Mouse (Mus musculus) midbrain, postnatal 0 days (tissue): ENCODE data around the gene Zmiz1. TPM values are rescaled to one million over a fixed set of nuclear protein-coding genes. Genes with fewer than 3 reads are reported as not detected.

ENCODE experiments used
- ATAC-seq: fragments of 200-750 bp; cut with Nextera tagmentation; 2 replicates; pipeline ENCODE4 v1.8.0; 2017; ENCODE audit warnings: moderate number of reproducible peaks, mild to moderate bottlenecking, moderate TSS enrichment, moderate library complexity; ENCODE audit not compliant: low FRiP score
- DNase-seq: peaks from one replicate; pipeline ENCODE4 v3.0.0-alpha.2; 2015; ENCODE audit warnings: low spot score
- H3K27ac ChIP-seq: fragments of 300-500 bp; sonication (generic); 2 replicates; pipeline ENCODE4 v1.5.1; 2014; ENCODE audit warnings: low read depth, mild to moderate bottlenecking, low read length, mixed read lengths
- H3K27me3 ChIP-seq: fragments of 300-500 bp; sonication (generic); 2 replicates; pipeline ENCODE4 v1.6.1; 2014; ENCODE audit warnings: low read length, control low read depth, mixed read lengths; ENCODE audit not compliant: insufficient read depth
- H3K36me3 ChIP-seq: fragments of 300-500 bp; sonication (generic); 2 replicates; pipeline ENCODE4 v1.6.1; 2014; ENCODE audit warnings: low read length, control low read depth, mixed read lengths; ENCODE audit not compliant: insufficient read depth
- H3K4me1 ChIP-seq: fragments of 300-500 bp; sonication (generic); 2 replicates; pipeline ENCODE4 v1.6.1; 2014; ENCODE audit warnings: mild to moderate bottlenecking, control low read depth, antibody characterized with exemption, low read length, mixed read lengths; ENCODE audit not compliant: insufficient read depth
- H3K4me2 ChIP-seq: fragments of 300-500 bp; sonication (generic); 2 replicates; pipeline ENCODE4 v1.6.1; 2014; ENCODE audit warnings: low read depth, mild to moderate bottlenecking, low read length, mixed read lengths; ENCODE audit not compliant: poor library complexity, severe bottlenecking
- H3K4me3 ChIP-seq: fragments of 300-500 bp; sonication (generic); 2 replicates; pipeline ENCODE4 v1.5.1; 2014; ENCODE audit warnings: low read depth, mild to moderate bottlenecking, low read length, moderate library complexity
- H3K9ac ChIP-seq: fragments of 300-500 bp; sonication (generic); replicated peaks from 2 replicates; pipeline ENCODE4 v1.6.1; 2014; ENCODE audit warnings: mild to moderate bottlenecking, low read length, moderate library complexity, mixed read lengths; ENCODE audit not compliant: poor library complexity, severe bottlenecking
- H3K9me3 ChIP-seq: fragments of 300-500 bp; sonication (generic); 2 replicates; pipeline ENCODE4 v1.6.1; 2016; ENCODE audit warnings: low read length, control low read depth
- CTCF ChIP-seq: IDR thresholded peaks from 2 replicates; pipeline ENCODE4 v1.5.1; 2016; ENCODE audit warnings: antibody characterized with exemption, mild to moderate bottlenecking
- WGBS: fragments of 180-500 bp; shearing (Covaris S2); extraction: QIAGEN DNeasy Blood & Tissue Kit; methylation state at CpG from one replicate; pipeline ENCODE4 v1.1.7; 2014; 5-methylcytosine and 5-hydroxymethylcytosine counted together
- polyA plus RNA-seq: library from polyadenylated mRNA; unstranded; fragments of >200 nt; fragmentation: Nextera tagmentation; extraction: Ambion mirVana; gene quantifications from 2 replicates; pipeline ENCODE4 v1.2.1, GENCODE M21; 2015
- total RNA-seq: library from RNA; depleted of rRNA; stranded (reverse); fragments of >200 nt; gene quantifications from 2 replicates; pipeline ENCODE4 v1.2.3, GENCODE M21; 2014

Gene Zmiz1
- total and polyA plus RNA-seq, 2 experiments from 2014 or later, result 51.7 to 130 TPM

GRCm38 (mm10) chr14:25686216-25686945 is 227.4 kb downstream of the Zmiz1 start:
- 83% methylated on average over 7 of the region's 7 CpGs for WGBS
- ATAC-seq, result no peak

DNA sequence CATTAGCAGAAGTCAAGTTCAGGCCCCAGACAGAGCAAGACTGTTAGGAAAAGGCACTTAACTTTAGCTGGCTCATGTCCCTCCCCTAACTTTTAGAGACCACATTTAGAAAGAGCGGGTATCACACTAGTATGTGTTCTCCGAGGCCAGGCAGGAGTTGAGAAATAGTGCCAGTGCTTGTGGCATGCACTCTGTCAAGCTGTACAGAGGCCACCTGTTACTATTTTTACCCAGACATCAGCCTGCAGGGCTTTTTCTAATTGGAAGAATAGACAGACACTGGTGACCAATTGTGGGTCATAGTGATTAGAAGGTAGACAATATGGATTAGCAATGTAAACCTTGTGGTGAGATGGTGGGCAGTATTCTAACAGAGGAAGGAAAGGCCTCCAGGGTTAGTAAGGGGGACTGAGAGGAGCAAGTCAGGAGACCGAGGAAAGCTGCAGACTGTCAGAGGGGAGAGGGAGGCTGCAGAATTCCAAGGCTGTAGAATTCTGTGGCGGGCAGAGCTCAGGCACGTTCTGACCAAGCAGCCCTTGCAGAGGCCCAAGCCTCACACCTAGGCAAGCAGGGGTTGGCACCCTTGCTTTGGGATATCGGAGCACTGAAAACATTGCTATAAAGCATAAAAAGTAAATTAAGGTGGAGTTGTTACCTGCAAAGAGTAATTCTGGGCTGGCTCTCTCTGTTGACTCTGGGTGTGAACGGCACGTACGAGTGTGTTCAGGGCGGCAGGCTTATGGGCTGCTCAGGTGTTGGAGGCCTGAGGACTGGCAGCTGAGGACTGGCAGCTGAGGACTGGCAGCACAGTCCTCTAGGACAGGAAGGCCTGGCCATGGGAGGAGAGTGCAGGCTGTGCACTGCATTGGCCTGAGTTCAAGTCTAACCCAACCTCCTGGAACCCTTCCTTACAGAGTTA is 228.3 kb downstream of the Zmiz1 start:
- no peak for ATAC-seq
- Histone ChIP-seq H3K9me3 (no peaks in the 10 kb centered on the region), H3K36me3 (no peaks in the 10 kb centered on the region), H3K9ac (no peak overlapping the region), H3K27me3 (no peaks in the 10 kb centered on the region), H3K4me2 (no peak overlapping the region), H3K4me3 (no peak overlapping the region), H3K4me1 (no peaks in the 10 kb centered on the region), H3K27ac (no peak overlapping the region)
- no peak for TF ChIP-seq CTCF
- 81% methylated on average over 10 of the region's 10 CpGs for WGBS
- no peak for DNase-seq

More at GRCm38 (mm10) chr14:25686216-25686945, 227.4 kb downstream of the Zmiz1 start:
- Histone ChIP-seq H3K36me3 (no peaks in the 10 kb centered on the region), H3K27ac (no peak overlapping the region), H3K27me3 (no peaks in the 10 kb centered on the region), H3K4me3 (no peak overlapping the region), H3K9ac (no peak overlapping the region), H3K4me1 (no peaks in the 10 kb centered on the region), H3K9me3 (no peaks in the 10 kb centered on the region), H3K4me2 (no peak overlapping the region)
- no peak for DNase-seq
- no peak for TF ChIP-seq CTCF

- Histone ChIP-seq H3K4me1 (peaks cover 13% of the 10 kb centered on the region), H3K9me3 (no peaks in the 10 kb centered on the region), H3K27ac (peak overlapping the region; percentile 70), H3K9ac (0 out of 2 replicates have a peak overlapping the region, but pooled peaks have one; percentile 79), H3K4me3 (peak overlapping the region; percentile 80; the same call in 1 of the 2 replicates), H3K36me3 (peaks cover 25% of the 10 kb centered on the region), H3K27me3 (no peaks in the 10 kb centered on the region), H3K4me2 (peak overlapping the region; percentile 96)
- no peak for DNase-seq
- ATAC-seq, result no peak; the same call in 1 of the 2 replicates
- TF ChIP-seq CTCF, result no peak
- 57% methylated on average over 6 of the region's 6 CpGs for WGBS
These were observed 234.4 kb downstream of the Zmiz1 start for GRCm38 (mm10) chr14:25693271-25693887.

- H3K4me2 ChIP-seq, result peak within 1 kb of the TSS; percentile 96
- no peaks in the 10 kb centered on the region for H3K27me3 ChIP-seq
- H3K36me3 ChIP-seq, result peaks cover 32% of the 10 kb centered on the region
- H3K27ac ChIP-seq, result peak within 1 kb of the TSS; percentile 70
- ATAC-seq (peak; percentile 93), DNase-seq (peak; percentile 95)
- peaks cover 13% of the 10 kb centered on the region for H3K4me1 ChIP-seq
- H3K9me3 ChIP-seq, result no peaks in the 10 kb centered on the region
- under 1% methylated on average over 65 of the region's 70 CpGs for WGBS
- peak within 1 kb of the TSS; percentile 79 for H3K9ac ChIP-seq
- H3K4me3 ChIP-seq, result peak within 1 kb of the TSS; percentile 80
- TF ChIP-seq CTCF, result peak; percentile 100
These were observed 235.0 kb downstream of the Zmiz1 start, which contains the start of gene Ppif for GRCm38 (mm10) chr14:25693888-25694568. Ppif (plus strand) TSS chr14:25694154.

DNA sequence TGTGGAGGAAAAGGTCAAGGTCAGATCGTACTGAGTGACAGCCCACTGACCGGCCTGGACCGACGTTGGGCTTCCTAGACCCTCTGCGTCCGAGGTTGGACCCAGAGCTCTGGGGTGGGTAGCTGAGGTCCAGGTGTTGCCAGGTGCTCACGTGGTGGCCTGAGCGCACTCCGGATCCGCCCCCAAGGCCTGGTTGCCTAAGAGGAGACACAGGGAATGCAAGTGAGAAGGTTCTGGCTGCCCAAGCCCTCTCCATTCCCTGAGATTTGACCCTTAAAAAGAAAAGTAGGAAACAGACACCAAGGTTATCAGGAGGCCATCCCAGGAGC is 235.5 kb downstream of the Zmiz1 start:
- H3K27ac ChIP-seq, result peak overlapping the region; percentile 69; the same call in 1 of the 2 replicates
- H3K9ac ChIP-seq, result peak overlapping the region; percentile 79
- peaks cover 37% of the 10 kb centered on the region for H3K36me3 ChIP-seq
- WGBS, result under 1% methylated on average over 10 of the region's 10 CpGs
- H3K4me1 ChIP-seq, result peaks cover 13% of the 10 kb centered on the region
- no peaks in the 10 kb centered on the region for H3K27me3 ChIP-seq
- H3K4me2 ChIP-seq, result peak overlapping the region; percentile 96
- peak overlapping the region; percentile 80 for H3K4me3 ChIP-seq
- no peak for TF ChIP-seq CTCF
- DNase-seq (no peak), ATAC-seq (no peak)
- no peaks in the 10 kb centered on the region for H3K9me3 ChIP-seq
